Mouse (Mus musculus) frontal cortex, adult (tissue): Measurements from ENCODE around the gene Ces3a.
"Not testable (repeated sequence)": the region's sequence is repeated elsewhere in the genome, so short reads cannot be mapped to it uniquely, and the experiment has no call there.

ENCODE experiments used
- ATAC-seq: cut with Nextera tagmentation; 2 replicates; pipeline ENCODE4 v1.9.2; 2017; ENCODE audit warnings: mild to moderate bottlenecking, moderate library complexity, mixed read lengths; ENCODE audit not compliant: low TSS enrichment

The Ces3a gene

DNA sequence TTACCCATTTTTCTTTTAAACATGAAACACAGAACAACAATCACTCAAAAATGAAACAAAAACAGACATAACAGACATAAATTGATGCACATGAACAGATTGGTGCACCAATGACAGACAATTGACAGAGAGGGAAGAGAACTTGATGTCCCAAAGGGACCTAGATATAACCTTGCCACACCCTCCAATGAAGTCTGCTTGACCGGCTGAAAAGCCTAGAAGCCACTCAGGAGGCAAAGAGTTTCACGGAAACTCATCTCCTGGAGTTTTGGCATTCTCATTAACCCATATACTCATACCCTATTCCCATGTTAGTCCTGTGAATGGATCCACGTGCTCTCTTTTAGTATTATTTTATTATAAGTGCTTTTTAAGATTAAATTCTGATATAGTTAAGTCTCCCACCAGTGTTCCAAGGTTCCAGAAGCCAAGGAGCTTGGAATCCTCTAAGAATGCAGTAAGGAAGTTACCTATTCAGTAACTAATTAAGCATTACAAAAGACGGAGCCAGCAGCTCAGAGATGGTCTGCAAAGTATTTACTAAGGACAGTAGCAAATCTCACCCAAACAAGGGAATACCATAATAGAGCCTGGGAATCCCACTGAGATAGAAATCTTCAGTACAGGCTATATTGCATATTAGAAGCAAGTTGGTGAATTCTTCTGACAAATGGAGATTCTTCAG lies 53.8 kb downstream of the Ces3a start:
- not testable (repeated sequence) for ATAC-seq

GRCm38 (mm10) chr8:105103701-105104100 lies 55.3 kb downstream of the Ces3a start:
- not testable (repeated sequence) for ATAC-seq

DNA sequence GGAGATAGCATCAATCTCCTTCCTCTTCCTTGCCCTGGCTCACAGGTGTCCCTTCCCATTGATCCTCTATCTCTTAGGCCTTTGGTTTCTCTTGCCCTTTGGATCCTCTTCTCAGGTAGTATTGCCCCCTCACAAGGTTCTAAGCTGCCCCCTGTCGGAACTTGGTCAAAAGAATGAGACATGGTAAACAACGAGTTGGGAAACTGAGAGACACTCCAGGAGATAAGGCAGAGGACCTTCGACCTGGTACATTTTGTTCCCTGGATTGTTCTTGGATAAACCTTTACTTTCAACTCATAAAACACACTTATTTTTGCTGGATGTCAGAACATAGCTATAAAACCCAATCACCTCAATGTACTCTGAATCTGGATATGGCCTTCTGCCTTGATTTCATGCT lies 55.8 kb downstream of the Ces3a start:
- ATAC-seq = no peak
